Mouse (Mus musculus) brain, embryonic 14.5 days (tissue): ENCODE data around the gene 4930453N24Rik.

Experiments
- CTCF ChIP-seq: fragments of 200-500 bp; IDR thresholded peaks from 2 replicates; pipeline ENCODE4 v1.5.1; 2012; ENCODE audit warnings: inconsistent platforms, mild to moderate bottlenecking, moderate library complexity, borderline replicate concordance; ENCODE audit not compliant: insufficient read depth, insufficient read length; ENCODE audit errors: extremely low read depth
- POLR2A ChIP-seq: fragments of 200-500 bp; IDR thresholded peaks from 2 replicates; pipeline ENCODE4 v1.6.1; 2012; ENCODE audit warnings: mild to moderate bottlenecking, inconsistent platforms, borderline replicate concordance; ENCODE audit not compliant: poor library complexity, insufficient read depth, insufficient read length, severe bottlenecking; ENCODE audit errors: extremely low read depth

DNA sequence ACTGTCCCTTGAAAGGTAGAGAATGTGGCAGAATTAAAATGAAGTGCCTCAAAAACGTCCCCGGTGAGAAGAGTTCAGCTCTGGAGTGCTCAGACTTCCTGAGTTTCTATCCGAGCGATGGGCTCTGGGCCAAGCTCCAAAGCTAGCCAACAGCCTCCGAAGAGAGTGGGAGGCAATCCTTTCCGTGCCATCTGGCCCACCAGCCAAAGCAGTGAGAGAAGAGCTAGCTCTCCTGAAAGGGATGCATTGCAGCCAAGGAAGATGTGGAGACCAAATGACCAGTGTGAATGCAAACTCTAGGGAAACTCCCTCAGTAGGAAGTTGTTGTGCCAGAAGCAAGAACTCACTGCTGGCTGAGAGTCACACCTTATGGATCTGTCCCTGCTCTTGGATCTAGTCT lies 59.1 kb downstream of the 4930453N24Rik start:
- TF ChIP-seq POLR2A (no peak), CTCF (no peak)
